Mouse (Mus musculus): ENCODE results near the gene Rbpms2.

Rbpms2 gene

GRCm38 (mm10) chr9:65696337-65696736 lies 66.9 kb downstream of the Rbpms2 start:
- no peak for DNase-seq (ENCODE audit: low spot score in 2 of 2)

- DNase-seq (ENCODE audit: low spot score in 2 of 2): no peak
Observed at GRCm38 (mm10) chr9:65697356-65697755, 67.9 kb downstream of the Rbpms2 start.

- DNase-seq (ENCODE audit: low spot score in 2 of 2): no peak
Observed at GRCm38 (mm10) chr9:65697992-65698391, 68.5 kb downstream of the Rbpms2 start.

- no peak for DNase-seq (ENCODE audit: low spot score in 2 of 2)
Observed at GRCm38 (mm10) chr9:65700504-65700903, 71.1 kb downstream of the Rbpms2 start.

GRCm38 (mm10) chr9:65702286-65702685 lies 72.8 kb downstream of the Rbpms2 start:
- no peak for DNase-seq (ENCODE audit: low spot score in 2 of 2)

GRCm38 (mm10) chr9:65703241-65703640 lies 73.8 kb downstream of the Rbpms2 start:
- DNase-seq (ENCODE audit: low spot score in 2 of 2): no peak

- no peak for DNase-seq (ENCODE audit: low spot score in 2 of 2)
Observed at GRCm38 (mm10) chr9:65703926-65704595, 74.6 kb downstream of the Rbpms2 start.

Measured in frontal cortex, postnatal 10 days (tissue).